ENCODE assay signal across 22 mouse cellular contexts in the genomic region with DNA sequence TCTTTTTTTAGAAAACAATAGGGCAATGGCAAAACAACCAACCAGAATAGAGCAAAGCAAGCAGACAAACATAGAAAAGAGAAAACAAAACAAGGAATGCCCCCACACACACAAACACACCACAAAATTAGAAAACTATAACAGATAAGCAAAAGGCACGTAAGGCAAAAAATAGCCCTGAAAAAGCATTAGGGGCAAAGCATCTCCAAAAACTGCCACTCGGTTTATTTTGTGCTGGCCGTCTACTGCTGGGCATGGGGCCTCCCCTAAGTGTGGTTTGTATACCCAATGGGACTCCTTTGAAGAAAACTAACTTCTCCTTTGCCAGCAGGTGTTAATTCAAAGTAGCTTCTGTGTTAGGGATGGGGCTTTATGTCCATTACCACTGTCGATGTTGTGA.
"Had no signal": no experiment of that assay in that cellular context is flagged by ENCODE, and none has a peak within 500 bp of the region (broad histone marks: within the 10 kb centered on the region; RNA-seq: fewer than 3 reads in every experiment).

No protein-coding gene starts in this region.

- ATAC-seq: lung, postnatal 0 days; midbrain, embryonic 13.5 days; midbrain, embryonic 15.5 days had no signal

- H3K9me3 ChIP-seq: lung, embryonic 15.5 days; megakaryocyte, embryonic 14.5 days; midbrain, embryonic 13.5 days; midbrain, embryonic 15.5 days; neural tube, embryonic 12.5 days; stomach, embryonic 15.5 days had no signal

- H3K27ac ChIP-seq: liver, embryonic 14.5 days; lung, embryonic 15.5 days; macrophage; midbrain, embryonic 13.5 days; midbrain, embryonic 15.5 days; neural tube, embryonic 12.5 days; stomach, embryonic 15.5 days; stomach, postnatal 0 days had no signal

- DNase-seq: lung, adult 2 months; lung, postnatal 14 days; lung, postnatal 36 days; retina, postnatal 1 day; right cerebral cortex, adult 18-20 months; right cerebral cortex, postnatal 25 days; right cerebral cortex, postnatal 4 days; spleen, adult 18-20 months; thymus, adult 2 months; thymus, postnatal 25 days; thymus, postnatal 4 days had no signal

- H3K4me3 ChIP-seq: lung, embryonic 15.5 days; megakaryocyte, embryonic 14.5 days; midbrain, embryonic 13.5 days; midbrain, embryonic 15.5 days; neural tube, embryonic 12.5 days; stomach, embryonic 15.5 days had no signal

- H3K4me1 ChIP-seq: megakaryocyte, embryonic 14.5 days; midbrain, embryonic 13.5 days; midbrain, embryonic 15.5 days; neural tube, embryonic 12.5 days; stomach, embryonic 15.5 days had no signal

- H3K4me2 ChIP-seq: lung, embryonic 15.5 days; midbrain, embryonic 11.5 days; midbrain, embryonic 13.5 days; midbrain, embryonic 15.5 days; neural tube, embryonic 12.5 days; stomach, embryonic 15.5 days had no signal

- H3K9ac ChIP-seq: liver, embryonic 14.5 days; lung, embryonic 15.5 days; midbrain, embryonic 13.5 days; midbrain, embryonic 15.5 days; neural tube, embryonic 12.5 days; stomach, embryonic 15.5 days had no signal

- H3K36me3 ChIP-seq: lung, embryonic 15.5 days; midbrain, embryonic 13.5 days; midbrain, embryonic 15.5 days; neural tube, embryonic 12.5 days; stomach, embryonic 15.5 days had no signal

- H3K27me3 ChIP-seq: lung, embryonic 15.5 days; megakaryocyte, embryonic 14.5 days; midbrain, embryonic 13.5 days; midbrain, embryonic 15.5 days; neural tube, embryonic 12.5 days; stomach, embryonic 15.5 days had no signal
